Mouse (Mus musculus) C2C12 (cell line): ENCODE measurements at regions not wholly inside any gene's neighbourhood (a gene's known extent, or its start where the extent isn't known, plus 50 kb on each side); places are given as distances from the start of the nearest gene placed in this dataset.

Experiments
- H3K27me3 ChIP-seq: one replicate; pipeline ENCODE4 v1.6.1; 2011; ENCODE audit not compliant: control insufficient read depth, insufficient read depth, insufficient read length
- H3K36me3 ChIP-seq: one replicate; pipeline ENCODE4 v1.6.1; 2011; ENCODE audit not compliant: control insufficient read depth, insufficient read depth
- H3K4me3 ChIP-seq: one replicate; pipeline ENCODE4 v1.5.1; 2011; ENCODE audit warnings: mild to moderate bottlenecking, control low read depth; ENCODE audit not compliant: poor library complexity, insufficient read depth, severe bottlenecking
- H3K79me2 ChIP-seq: one replicate; pipeline ENCODE4 v1.6.1; 2011; ENCODE audit not compliant: control insufficient read depth, insufficient read depth
- H3K79me3 ChIP-seq: one replicate; pipeline ENCODE4 v1.6.1; 2011; ENCODE audit warnings: low read depth, control low read depth
- H3ac ChIP-seq: one replicate; pipeline ENCODE3; 2011; ENCODE audit warnings: low read depth; ENCODE audit not compliant: control insufficient read depth, insufficient read length
- CEBPB ChIP-seq: IDR thresholded peaks from one replicate; pipeline ENCODE4 v1.6.1; 2011; ENCODE audit warnings: low read depth, mild to moderate bottlenecking, control low read depth, moderate library complexity
- CTCF ChIP-seq: IDR thresholded peaks from one replicate; pipeline ENCODE4 v1.5.1; 2011; ENCODE audit not compliant: control insufficient read depth, insufficient read depth, insufficient read length
- FOSL1 ChIP-seq: IDR thresholded peaks from one replicate; pipeline ENCODE4 v1.8.0; 2011; ENCODE audit warnings: mild to moderate bottlenecking, low read length; ENCODE audit not compliant: poor library complexity, insufficient read depth, severe bottlenecking
- MAX ChIP-seq: IDR thresholded peaks from one replicate; pipeline ENCODE4 v1.6.1; 2011; ENCODE audit warnings: mild to moderate bottlenecking, control low read depth
- MYOD1 ChIP-seq: IDR thresholded peaks from one replicate; pipeline ENCODE4 v1.6.1; 2011; ENCODE audit warnings: low read depth; ENCODE audit not compliant: control insufficient read depth, insufficient read length
- MYOG ChIP-seq: IDR thresholded peaks from one replicate; pipeline ENCODE4 v1.6.1; 2011; ENCODE audit not compliant: control insufficient read depth, insufficient read length; ENCODE audit errors: extremely low read depth
- USF1 ChIP-seq: IDR thresholded peaks from one replicate; pipeline ENCODE4 v1.6.1; 2011; ENCODE audit warnings: low read depth, mild to moderate bottlenecking, control low read depth, moderate library complexity

DNA sequence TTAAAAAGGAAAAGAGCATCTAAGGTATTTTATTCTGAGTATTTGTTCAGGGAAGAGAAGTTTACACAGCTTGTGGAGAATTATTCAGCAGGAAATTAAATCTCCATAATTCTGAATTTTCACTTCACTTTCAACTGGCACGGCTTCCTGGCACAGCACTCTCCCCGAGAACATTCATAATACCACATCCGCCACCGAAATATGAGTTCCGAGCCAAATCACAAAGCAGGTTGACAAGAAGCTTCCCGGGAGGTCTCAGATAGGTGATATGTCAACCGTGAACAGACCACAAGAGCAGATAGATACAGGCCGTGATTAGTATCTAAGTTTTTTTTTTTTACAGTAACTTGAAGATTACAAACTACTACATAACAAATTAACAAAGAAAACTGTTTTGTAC is 473.9 kb downstream of the Synb start:
- H3K4me3 ChIP-seq = no peak overlapping the region
- H3K27me3 ChIP-seq = no peaks in the 10 kb centered on the region
- TF ChIP-seq USF1 = no peak
- no peak for TF ChIP-seq FOSL1
- TF ChIP-seq CTCF = no peak
- no peak for TF ChIP-seq CEBPB
- no peak for TF ChIP-seq MYOD1
- TF ChIP-seq MYOG = no peak
- no peak for TF ChIP-seq MAX
- no peak overlapping the region for H3ac ChIP-seq
- no peaks in the 10 kb centered on the region for H3K36me3 ChIP-seq
- H3K79me3 ChIP-seq = no peaks in the 10 kb centered on the region
- H3K79me2 ChIP-seq = no peaks in the 10 kb centered on the region

DNA sequence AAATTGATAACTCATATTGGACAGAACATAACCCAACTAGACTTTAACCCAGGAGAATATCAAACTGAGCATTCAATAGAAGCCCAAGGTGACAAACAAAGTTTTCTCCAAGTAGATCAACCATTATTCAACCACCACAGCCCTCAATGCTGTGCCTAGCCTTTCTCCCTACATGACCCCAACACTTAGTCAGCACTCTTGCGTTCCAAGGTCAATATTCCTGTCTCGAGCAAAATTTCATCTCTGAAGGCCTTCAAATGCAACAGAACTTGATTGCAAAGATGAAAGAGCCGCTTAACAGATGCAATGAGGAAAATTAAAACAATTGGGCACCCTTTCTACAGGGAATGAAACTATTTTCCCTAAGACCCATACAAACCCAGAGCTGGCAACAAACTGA is 485.1 kb downstream of the Synb start:
- TF ChIP-seq FOSL1 (no peak), CTCF (no peak), MYOG (no peak), CEBPB (no peak), MAX (no peak), MYOD1 (no peak), USF1 (no peak)
- Histone ChIP-seq H3K36me3 (no peaks in the 10 kb centered on the region), H3K79me2 (no peaks in the 10 kb centered on the region), H3ac (no peak overlapping the region), H3K4me3 (no peak overlapping the region), H3K27me3 (no peaks in the 10 kb centered on the region), H3K79me3 (no peaks in the 10 kb centered on the region)

GRCm38 (mm10) chr14:68807918-68808317 is 486.2 kb downstream of the Synb start:
- Histone ChIP-seq H3K4me3 (no peak overlapping the region), H3K79me3 (no peaks in the 10 kb centered on the region), H3K27me3 (no peaks in the 10 kb centered on the region), H3K79me2 (no peaks in the 10 kb centered on the region), H3K36me3 (no peaks in the 10 kb centered on the region), H3ac (no peak overlapping the region)
- TF ChIP-seq MAX (no peak), USF1 (no peak)

- Histone ChIP-seq H3K36me3 (no peaks in the 10 kb centered on the region), H3K79me3 (no peaks in the 10 kb centered on the region), H3ac (no peak overlapping the region), H3K4me3 (no peak overlapping the region), H3K27me3 (no peaks in the 10 kb centered on the region), H3K79me2 (no peaks in the 10 kb centered on the region)
- TF ChIP-seq MYOD1 (no peak), MAX (no peak), CEBPB (no peak), USF1 (no peak), FOSL1 (no peak), CTCF (no peak), MYOG (no peak)
Measured at GRCm38 (mm10) chr14:68806646-68807045, 487.5 kb downstream of the Synb start.

- TF ChIP-seq CEBPB (no peak), MYOD1 (no peak), MYOG (no peak)
- H3K27me3 ChIP-seq = no peaks in the 10 kb centered on the region
Measured at GRCm38 (mm10) chr14:68784395-68784794, 509.7 kb downstream of the Synb start.

DNA sequence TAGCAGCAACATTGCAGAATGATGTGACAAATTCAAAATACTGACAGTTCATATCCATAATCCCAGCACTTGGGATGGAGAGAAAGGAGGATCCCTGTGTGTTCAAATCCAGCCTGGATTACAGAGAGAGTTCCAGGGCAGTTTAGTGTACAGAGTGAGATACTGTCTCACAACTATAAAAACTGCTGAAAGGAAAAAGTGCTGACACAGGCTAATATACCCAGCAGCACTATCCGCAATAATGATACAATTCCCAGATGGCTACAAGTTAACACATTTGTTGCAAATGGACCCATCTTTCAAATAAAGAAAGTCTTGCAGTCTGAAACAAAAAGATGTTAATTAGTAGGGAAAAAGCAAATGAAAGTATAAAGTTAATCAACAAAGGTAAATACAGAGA is 510.9 kb downstream of the Synb start:
- no peaks in the 10 kb centered on the region for H3K36me3 ChIP-seq
- TF ChIP-seq MYOG = no peak
- TF ChIP-seq CTCF = no peak
- no peak for TF ChIP-seq MAX
- no peak for TF ChIP-seq FOSL1
- TF ChIP-seq USF1 = no peak
- TF ChIP-seq MYOD1 = no peak
- H3K79me2 ChIP-seq = no peaks in the 10 kb centered on the region

More at GRCm38 (mm10) chr14:68784395-68784794, 509.7 kb downstream of the Synb start:
- Histone ChIP-seq H3K4me3 (no peak overlapping the region), H3K36me3 (no peaks in the 10 kb centered on the region), H3K79me3 (no peaks in the 10 kb centered on the region), H3ac (no peak overlapping the region), H3K79me2 (no peaks in the 10 kb centered on the region)

More for the DNA sequence above, 510.9 kb downstream of the Synb start:
- Histone ChIP-seq H3K27me3 (no peaks in the 10 kb centered on the region), H3K4me3 (no peak overlapping the region), H3ac (no peak overlapping the region), H3K79me3 (no peaks in the 10 kb centered on the region)
